Mouse (Mus musculus): Measurements from ENCODE around the gene B9d2. TPM values are rescaled to one million over a fixed set of nuclear protein-coding genes. Genes with fewer than 3 reads are reported as not detected.

The B9d2 gene
- 33.1 and 34.8 TPM in 2 replicates for polyA plus RNA-seq (2014; fragmentation: Nextera tagmentation; extraction: Ambion mirVana)

GRCm38 (mm10) chr7:25680514-25681258, at the start of gene B9d2:
Gene B9d2 (plus strand): TSS chr7:25680780.
- peak within 1 kb of the TSS; percentile 65 for H3K9ac ChIP-seq (ENCODE audit: low read depth, low read length)
- H3K9me3 ChIP-seq (ENCODE audit: control insufficient read depth, low read length), result no peaks in the 10 kb centered on the region
- peak; percentile 98 for ATAC-seq (ENCODE audit: low FRiP score)
- peak within 1 kb of the TSS; percentile 59 for H3K4me3 ChIP-seq (ENCODE audit: low read depth, low read length)
- no peaks in the 10 kb centered on the region for H3K4me1 ChIP-seq (replicated peaks; ENCODE audit: control insufficient read depth, insufficient read depth, low read length)
- H3K27me3 ChIP-seq (ENCODE audit: control insufficient read depth, insufficient read depth, low read length), result peaks cover 12% of the 10 kb centered on the region
- H3K27ac ChIP-seq (ENCODE audit: low read depth, low read length), result peak within 1 kb of the TSS; percentile 91
- H3K4me2 ChIP-seq (replicated peaks; ENCODE audit: low read depth, low read length), result peak within 1 kb of the TSS; percentile 38
- peak; percentile 95 for DNase-seq (ENCODE audit: low spot score)
- WGBS, result under 1% methylated on average over 46 of the region's 46 CpGs
- H3K36me3 ChIP-seq (ENCODE audit: control insufficient read depth, insufficient read depth, low read length), result no peaks in the 10 kb centered on the region

- no peak for DNase-seq (ENCODE audit: low spot score)
- no peak overlapping the region for H3K9ac ChIP-seq (ENCODE audit: low read depth, low read length)
- H3K4me1 ChIP-seq (replicated peaks; ENCODE audit: control insufficient read depth, insufficient read depth, low read length), result no peaks in the 10 kb centered on the region; the same call in 1 of the 2 replicates
- no peaks in the 10 kb centered on the region for H3K9me3 ChIP-seq (ENCODE audit: control insufficient read depth, low read length)
- no peak overlapping the region for H3K4me2 ChIP-seq (replicated peaks; ENCODE audit: low read depth, low read length)
- whole genome bisulfite sequencing, result 91% methylated on average over 5 of the region's 5 CpGs
- no peak overlapping the region for H3K4me3 ChIP-seq (ENCODE audit: low read depth, low read length)
- H3K27me3 ChIP-seq (ENCODE audit: control insufficient read depth, insufficient read depth, low read length), result peaks cover 4% of the 10 kb centered on the region; the same call in 1 of the 2 replicates
- no peaks in the 10 kb centered on the region for H3K36me3 ChIP-seq (ENCODE audit: control insufficient read depth, insufficient read depth, low read length)
- ATAC-seq (ENCODE audit: low FRiP score), result no peak
- no peak overlapping the region for H3K27ac ChIP-seq (ENCODE audit: low read depth, low read length)
Observed at GRCm38 (mm10) chr7:25632679-25633078, 47.9 kb upstream of the B9d2 start.

GRCm38 (mm10) chr7:25636373-25636772, 44.2 kb upstream of the B9d2 start:
- H3K9me3 ChIP-seq (ENCODE audit: control insufficient read depth, low read length), result no peaks in the 10 kb centered on the region
- H3K4me3 ChIP-seq (ENCODE audit: low read depth, low read length), result no peak overlapping the region
- 66% methylated on average over 3 of the region's 3 CpGs for WGBS
- H3K9ac ChIP-seq (ENCODE audit: low read depth, low read length), result no peak overlapping the region
- no peaks in the 10 kb centered on the region for H3K4me1 ChIP-seq (replicated peaks; ENCODE audit: control insufficient read depth, insufficient read depth, low read length)
- no peak overlapping the region for H3K27ac ChIP-seq (ENCODE audit: low read depth, low read length)
- DNase-seq (ENCODE audit: low spot score) (no peak), ATAC-seq (ENCODE audit: low FRiP score) (no peak)
- H3K27me3 ChIP-seq (ENCODE audit: control insufficient read depth, insufficient read depth, low read length), result no peaks in the 10 kb centered on the region
- H3K36me3 ChIP-seq (ENCODE audit: control insufficient read depth, insufficient read depth, low read length), result no peaks in the 10 kb centered on the region
- no peak overlapping the region for H3K4me2 ChIP-seq (replicated peaks; ENCODE audit: low read depth, low read length)

GRCm38 (mm10) chr7:25637099-25637498, 43.5 kb upstream of the B9d2 start:
- H3K4me1 ChIP-seq (replicated peaks; ENCODE audit: control insufficient read depth, insufficient read depth, low read length), result no peaks in the 10 kb centered on the region
- 89% methylated on average over 5 of the region's 5 CpGs for WGBS
- H3K27me3 ChIP-seq (ENCODE audit: control insufficient read depth, insufficient read depth, low read length), result no peaks in the 10 kb centered on the region
- H3K9ac ChIP-seq (ENCODE audit: low read depth, low read length), result no peak overlapping the region
- H3K4me3 ChIP-seq (ENCODE audit: low read depth, low read length), result no peak overlapping the region
- no peaks in the 10 kb centered on the region for H3K9me3 ChIP-seq (ENCODE audit: control insufficient read depth, low read length)
- ATAC-seq (ENCODE audit: low FRiP score) (no peak), DNase-seq (ENCODE audit: low spot score) (no peak)
- no peak overlapping the region for H3K27ac ChIP-seq (ENCODE audit: low read depth, low read length)
- no peak overlapping the region for H3K4me2 ChIP-seq (replicated peaks; ENCODE audit: low read depth, low read length)
- no peaks in the 10 kb centered on the region for H3K36me3 ChIP-seq (ENCODE audit: control insufficient read depth, insufficient read depth, low read length)

- no peak for DNase-seq (ENCODE audit: low spot score)
- Histone ChIP-seq H3K9ac (ENCODE audit: low read depth, low read length) (no peak overlapping the region), H3K27ac (ENCODE audit: low read depth, low read length) (no peak overlapping the region), H3K4me3 (ENCODE audit: low read depth, low read length) (no peak overlapping the region), H3K4me1 (replicated peaks; ENCODE audit: control insufficient read depth, insufficient read depth, low read length) (no peaks in the 10 kb centered on the region), H3K36me3 (ENCODE audit: control insufficient read depth, insufficient read depth, low read length) (no peaks in the 10 kb centered on the region), H3K4me2 (replicated peaks; ENCODE audit: low read depth, low read length) (no peak overlapping the region), H3K9me3 (ENCODE audit: control insufficient read depth, low read length) (no peaks in the 10 kb centered on the region), H3K27me3 (ENCODE audit: control insufficient read depth, insufficient read depth, low read length) (no peaks in the 10 kb centered on the region)
- no peak for ATAC-seq (ENCODE audit: low FRiP score)
- 93% methylated on average over 4 of the region's 4 CpGs for WGBS
Observed at GRCm38 (mm10) chr7:25639754-25640153, 40.8 kb upstream of the B9d2 start.

GRCm38 (mm10) chr7:25644136-25644535, 36.4 kb upstream of the B9d2 start:
- Histone ChIP-seq H3K4me1 (replicated peaks; ENCODE audit: control insufficient read depth, insufficient read depth, low read length) (no peaks in the 10 kb centered on the region), H3K36me3 (ENCODE audit: control insufficient read depth, insufficient read depth, low read length) (no peaks in the 10 kb centered on the region), H3K4me3 (ENCODE audit: low read depth, low read length) (no peak overlapping the region), H3K9ac (ENCODE audit: low read depth, low read length) (no peak overlapping the region), H3K9me3 (ENCODE audit: control insufficient read depth, low read length) (no peaks in the 10 kb centered on the region), H3K4me2 (replicated peaks; ENCODE audit: low read depth, low read length) (no peak overlapping the region), H3K27me3 (ENCODE audit: control insufficient read depth, insufficient read depth, low read length) (no peaks in the 10 kb centered on the region), H3K27ac (ENCODE audit: low read depth, low read length) (no peak overlapping the region)
- DNase-seq (ENCODE audit: low spot score) (no peak), ATAC-seq (ENCODE audit: low FRiP score) (no peak)
- 83% methylated on average over 10 of the region's 10 CpGs for WGBS

GRCm38 (mm10) chr7:25644631-25645030, 35.9 kb upstream of the B9d2 start:
- Histone ChIP-seq H3K9me3 (ENCODE audit: control insufficient read depth, low read length) (no peaks in the 10 kb centered on the region), H3K36me3 (ENCODE audit: control insufficient read depth, insufficient read depth, low read length) (no peaks in the 10 kb centered on the region), H3K4me2 (replicated peaks; ENCODE audit: low read depth, low read length) (no peak overlapping the region), H3K27ac (ENCODE audit: low read depth, low read length) (no peak overlapping the region), H3K9ac (ENCODE audit: low read depth, low read length) (no peak overlapping the region), H3K4me1 (replicated peaks; ENCODE audit: control insufficient read depth, insufficient read depth, low read length) (no peaks in the 10 kb centered on the region), H3K4me3 (ENCODE audit: low read depth, low read length) (no peak overlapping the region), H3K27me3 (ENCODE audit: control insufficient read depth, insufficient read depth, low read length) (no peaks in the 10 kb centered on the region)
- no peak for DNase-seq (ENCODE audit: low spot score)
- WGBS, result 84% methylated on average over 4 of the region's 4 CpGs
- ATAC-seq (ENCODE audit: low FRiP score), result no peak

GRCm38 (mm10) chr7:25645074-25645473, 35.5 kb upstream of the B9d2 start:
- H3K4me3 ChIP-seq (ENCODE audit: low read depth, low read length), result no peak overlapping the region
- H3K9me3 ChIP-seq (ENCODE audit: control insufficient read depth, low read length), result no peaks in the 10 kb centered on the region
- ATAC-seq (ENCODE audit: low FRiP score) (no peak), DNase-seq (ENCODE audit: low spot score) (no peak)
- H3K9ac ChIP-seq (ENCODE audit: low read depth, low read length), result no peak overlapping the region
- 61% methylated on average over 14 of the region's 14 CpGs for WGBS
- no peaks in the 10 kb centered on the region for H3K27me3 ChIP-seq (ENCODE audit: control insufficient read depth, insufficient read depth, low read length)
- H3K36me3 ChIP-seq (ENCODE audit: control insufficient read depth, insufficient read depth, low read length), result no peaks in the 10 kb centered on the region
- H3K4me2 ChIP-seq (replicated peaks; ENCODE audit: low read depth, low read length), result no peak overlapping the region
- H3K27ac ChIP-seq (ENCODE audit: low read depth, low read length), result no peak overlapping the region
- no peaks in the 10 kb centered on the region for H3K4me1 ChIP-seq (replicated peaks; ENCODE audit: control insufficient read depth, insufficient read depth, low read length)

GRCm38 (mm10) chr7:25647574-25648123, 32.9 kb upstream of the B9d2 start:
- no peak overlapping the region for H3K4me3 ChIP-seq (ENCODE audit: low read depth, low read length)
- H3K4me1 ChIP-seq (replicated peaks; ENCODE audit: control insufficient read depth, insufficient read depth, low read length), result no peaks in the 10 kb centered on the region
- H3K9ac ChIP-seq (ENCODE audit: low read depth, low read length), result no peak overlapping the region
- no peaks in the 10 kb centered on the region for H3K36me3 ChIP-seq (ENCODE audit: control insufficient read depth, insufficient read depth, low read length)
- no peak overlapping the region for H3K4me2 ChIP-seq (replicated peaks; ENCODE audit: low read depth, low read length)
- H3K9me3 ChIP-seq (ENCODE audit: control insufficient read depth, low read length), result no peaks in the 10 kb centered on the region
- no peaks in the 10 kb centered on the region for H3K27me3 ChIP-seq (ENCODE audit: control insufficient read depth, insufficient read depth, low read length)
- no peak overlapping the region for H3K27ac ChIP-seq (ENCODE audit: low read depth, low read length)
- ATAC-seq (ENCODE audit: low FRiP score), result no peak
- DNase-seq (ENCODE audit: low spot score), result no peak
- WGBS, result 64% methylated on average over 5 of the region's 5 CpGs
